Mouse (Mus musculus) liver, embryonic 16.5 days (tissue): ENCODE measurements around the gene Clstn2. TPM values are rescaled to one million over a fixed set of nuclear protein-coding genes. Genes with fewer than 3 reads are reported as not detected.

Experiments used
- ATAC-seq: fragments of 200-750 bp; cut with Nextera tagmentation; 2 replicates; pipeline ENCODE4 v1.8.0; 2017; ENCODE audit warnings: low read depth, mild to moderate bottlenecking, moderate number of reproducible peaks, moderate library complexity
- H3K27ac ChIP-seq: fragments of 300-500 bp; sonication (generic); 2 replicates; pipeline ENCODE4 v1.5.1; 2014; ENCODE audit warnings: mild to moderate bottlenecking, low read length
- H3K27me3 ChIP-seq: fragments of 300-500 bp; sonication (generic); 2 replicates; pipeline ENCODE4 v1.6.1; 2014; ENCODE audit warnings: low read depth, low read length, mixed read lengths; ENCODE audit not compliant: control insufficient read depth, insufficient read depth
- H3K36me3 ChIP-seq: fragments of 300-500 bp; sonication (generic); 2 replicates; pipeline ENCODE4 v1.6.1; 2014; ENCODE audit warnings: mild to moderate bottlenecking; ENCODE audit not compliant: control insufficient read depth, insufficient read depth
- H3K4me1 ChIP-seq: fragments of 300-500 bp; sonication (generic); 2 replicates; pipeline ENCODE4 v1.6.1; 2014; ENCODE audit warnings: low read depth, low read length, mixed read lengths; ENCODE audit not compliant: control insufficient read depth
- H3K4me2 ChIP-seq: fragments of 300-500 bp; sonication (generic); 2 replicates; pipeline ENCODE4 v1.6.1; 2014; ENCODE audit warnings: low read depth, low read length, mixed read lengths
- H3K4me3 ChIP-seq: fragments of 300-500 bp; sonication (generic); 2 replicates; pipeline ENCODE4 v1.5.1; 2014; ENCODE audit warnings: low read depth, mild to moderate bottlenecking, low read length
- H3K9ac ChIP-seq: fragments of 300-500 bp; sonication (generic); 2 replicates; pipeline ENCODE4 v1.6.1; 2014; ENCODE audit warnings: low read depth, low read length
- H3K9me3 ChIP-seq: fragments of 300-500 bp; sonication (generic); replicated peaks from 2 replicates; pipeline ENCODE4 v1.6.1; 2016; ENCODE audit warnings: low read length; ENCODE audit not compliant: control insufficient read depth
- WGBS: fragments of 180-500 bp; shearing (Covaris S2); extraction: QIAGEN DNeasy Blood & Tissue Kit; methylation state at CpG from one replicate; pipeline ENCODE4 v1.1.7; 2014; ENCODE audit not compliant: insufficient replicate concordance; 5-methylcytosine and 5-hydroxymethylcytosine counted together
- polyA plus RNA-seq: library from polyadenylated mRNA; unstranded; fragments of >200 nt; fragmentation: Nextera tagmentation; extraction: Ambion mirVana; gene quantifications from 2 replicates; pipeline ENCODE4 v1.2.1, GENCODE M21; 2015

The Clstn2 gene
- polyA plus RNA-seq, 1 experiment from 2014 or later = 0.02 TPM

GRCm38 (mm10) chr9:97486826-97487225 is 546.2 kb downstream of the Clstn2 start:
- Histone ChIP-seq H3K36me3 (no peaks in the 10 kb centered on the region), H3K27me3 (no peaks in the 10 kb centered on the region), H3K4me1 (no peaks in the 10 kb centered on the region), H3K9me3 (no peaks in the 10 kb centered on the region), H3K9ac (no peak overlapping the region), H3K27ac (no peak overlapping the region), H3K4me2 (no peak overlapping the region), H3K4me3 (no peak overlapping the region)
- WGBS = 58% methylated on average over 7 of the region's 7 CpGs
- ATAC-seq = no peak

DNA sequence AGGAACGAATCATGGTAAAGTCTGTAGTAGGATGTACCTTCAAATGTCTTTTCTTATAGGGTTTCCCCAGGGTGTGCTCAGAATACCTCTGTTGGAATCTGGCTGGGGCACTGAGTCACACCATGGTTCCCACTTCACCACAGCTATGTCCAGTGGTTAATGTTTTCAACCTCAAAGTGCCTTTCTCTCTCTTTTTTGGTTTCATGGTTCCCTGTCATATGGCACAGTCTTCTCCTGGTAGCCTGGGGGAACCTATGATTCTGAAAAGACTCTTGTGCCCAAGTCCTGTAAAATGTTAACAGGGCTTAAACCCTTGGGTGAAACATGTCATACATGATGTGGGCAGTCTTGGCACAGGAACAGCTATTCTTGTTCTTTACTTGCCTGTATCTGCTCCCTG is 551.8 kb downstream of the Clstn2 start:
- H3K9me3 ChIP-seq = no peaks in the 10 kb centered on the region

GRCm38 (mm10) chr9:97476961-97477360 is 556.0 kb downstream of the Clstn2 start:
- Histone ChIP-seq H3K9ac (no peak overlapping the region), H3K9me3 (no peaks in the 10 kb centered on the region), H3K27ac (no peak overlapping the region), H3K4me1 (no peaks in the 10 kb centered on the region), H3K4me3 (no peak overlapping the region), H3K36me3 (no peaks in the 10 kb centered on the region), H3K27me3 (no peaks in the 10 kb centered on the region), H3K4me2 (no peak overlapping the region)
- no peak for ATAC-seq
- WGBS = 46% methylated on average over 2 of the region's 2 CpGs

More for the DNA sequence above, 551.8 kb downstream of the Clstn2 start:
- no peak overlapping the region for H3K27ac ChIP-seq
- 36% methylated on average over 1 of the region's 1 CpGs for WGBS
- no peaks in the 10 kb centered on the region for H3K4me1 ChIP-seq
- no peaks in the 10 kb centered on the region for H3K36me3 ChIP-seq
- H3K9ac ChIP-seq = no peak overlapping the region
- H3K4me3 ChIP-seq = no peak overlapping the region
- H3K27me3 ChIP-seq = no peaks in the 10 kb centered on the region
- no peak for ATAC-seq
- H3K4me2 ChIP-seq = no peak overlapping the region

DNA sequence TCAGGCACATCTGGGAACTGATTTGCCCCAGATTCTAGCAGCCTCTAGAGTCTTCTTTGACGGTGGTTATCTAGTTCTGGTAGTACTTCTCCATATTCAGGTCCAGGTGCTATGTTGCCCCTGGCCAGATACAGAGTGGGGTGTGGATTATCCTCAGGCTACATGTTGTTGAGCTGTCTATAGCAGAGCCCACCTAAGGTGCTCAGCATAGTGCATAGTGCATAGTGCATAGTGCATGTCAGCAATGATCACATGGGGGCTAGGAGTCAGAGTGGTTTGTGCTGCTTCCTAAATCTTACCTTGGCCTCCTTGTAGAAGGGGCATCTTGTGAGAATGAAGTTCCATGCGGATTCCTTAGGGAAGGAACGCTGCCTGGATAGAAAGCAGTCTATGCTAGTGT is 556.5 kb downstream of the Clstn2 start:
- no peaks in the 10 kb centered on the region for H3K4me1 ChIP-seq
- 53% methylated on average over 3 of the region's 3 CpGs for WGBS
- no peak for ATAC-seq

DNA sequence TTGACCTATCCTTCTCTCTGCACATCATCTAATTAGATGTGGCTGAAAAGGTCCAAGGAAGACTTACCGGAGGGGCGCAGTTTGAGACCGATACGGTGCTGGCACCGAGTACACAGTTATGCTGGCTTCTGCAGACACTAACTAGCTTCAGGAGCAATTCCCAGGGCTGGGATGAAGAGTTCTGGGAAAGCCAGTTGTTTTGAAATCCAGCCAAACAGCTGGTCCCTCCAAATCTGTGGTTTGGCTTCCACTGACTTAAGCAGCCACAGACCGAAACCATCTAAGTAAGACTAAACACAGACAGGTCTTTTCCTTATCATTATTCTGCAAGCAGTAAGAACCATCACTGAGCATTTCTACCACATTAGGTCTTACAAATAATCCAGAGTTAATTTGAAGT is 558.1 kb downstream of the Clstn2 start:
- no peaks in the 10 kb centered on the region for H3K9me3 ChIP-seq
- no peak overlapping the region for H3K4me2 ChIP-seq
- no peak overlapping the region for H3K4me3 ChIP-seq
- no peak overlapping the region for H3K9ac ChIP-seq
- ATAC-seq = no peak
- H3K4me1 ChIP-seq = no peaks in the 10 kb centered on the region
- H3K27ac ChIP-seq = no peak overlapping the region
- H3K27me3 ChIP-seq = no peaks in the 10 kb centered on the region
- no peaks in the 10 kb centered on the region for H3K36me3 ChIP-seq
- 76% methylated on average over 6 of the region's 6 CpGs for WGBS

More for the DNA sequence above, 556.5 kb downstream of the Clstn2 start:
- Histone ChIP-seq H3K27me3 (no peaks in the 10 kb centered on the region), H3K9me3 (no peaks in the 10 kb centered on the region), H3K4me3 (no peak overlapping the region), H3K36me3 (no peaks in the 10 kb centered on the region), H3K9ac (no peak overlapping the region), H3K27ac (no peak overlapping the region), H3K4me2 (no peak overlapping the region)

GRCm38 (mm10) chr9:97471014-97471591 is 561.9 kb downstream of the Clstn2 start:
- Histone ChIP-seq H3K9me3 (no peaks in the 10 kb centered on the region), H3K4me3 (no peak overlapping the region), H3K27ac (no peak overlapping the region), H3K27me3 (no peaks in the 10 kb centered on the region), H3K36me3 (no peaks in the 10 kb centered on the region), H3K4me2 (no peak overlapping the region), H3K4me1 (no peaks in the 10 kb centered on the region), H3K9ac (no peak overlapping the region)
- ATAC-seq = no peak
- WGBS = 61% methylated on average over 7 of the region's 7 CpGs

DNA sequence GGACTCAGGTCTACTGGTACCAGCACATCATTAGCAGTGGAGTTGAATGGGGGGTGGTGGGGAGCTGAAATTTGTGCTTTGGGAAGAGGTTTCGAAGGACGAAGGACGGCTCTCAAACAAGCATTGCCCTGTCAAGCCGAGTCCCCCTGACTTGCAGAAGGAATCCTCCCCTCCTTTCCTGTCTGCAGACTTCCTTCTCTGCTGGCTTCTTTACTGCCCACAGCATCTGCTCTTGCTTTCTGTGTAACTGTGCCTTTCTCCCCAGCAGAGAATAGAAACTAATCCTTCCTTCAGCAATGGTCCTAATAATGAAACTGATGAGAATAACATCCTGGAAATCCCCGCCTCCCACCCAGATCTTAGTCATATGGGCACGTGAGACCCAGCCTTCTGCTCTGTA is 572.5 kb downstream of the Clstn2 start:
- H3K27ac ChIP-seq = no peak overlapping the region
- H3K4me1 ChIP-seq = no peaks in the 10 kb centered on the region
- no peak overlapping the region for H3K4me3 ChIP-seq
- 54% methylated on average over 6 of the region's 6 CpGs for WGBS
- no peaks in the 10 kb centered on the region for H3K36me3 ChIP-seq
- no peaks in the 10 kb centered on the region for H3K27me3 ChIP-seq
- H3K9me3 ChIP-seq = no peaks in the 10 kb centered on the region
- no peak overlapping the region for H3K4me2 ChIP-seq
- no peak overlapping the region for H3K9ac ChIP-seq
- no peak for ATAC-seq

- Histone ChIP-seq H3K4me3 (no peak overlapping the region), H3K27me3 (no peaks in the 10 kb centered on the region), H3K4me1 (no peaks in the 10 kb centered on the region), H3K36me3 (no peaks in the 10 kb centered on the region), H3K9ac (no peak overlapping the region), H3K9me3 (no peaks in the 10 kb centered on the region), H3K27ac (no peak overlapping the region), H3K4me2 (no peak overlapping the region)
- WGBS = 57% methylated on average over 4 of the region's 4 CpGs
- no peak for ATAC-seq
Measured at GRCm38 (mm10) chr9:97459745-97460144, 573.2 kb downstream of the Clstn2 start.

DNA sequence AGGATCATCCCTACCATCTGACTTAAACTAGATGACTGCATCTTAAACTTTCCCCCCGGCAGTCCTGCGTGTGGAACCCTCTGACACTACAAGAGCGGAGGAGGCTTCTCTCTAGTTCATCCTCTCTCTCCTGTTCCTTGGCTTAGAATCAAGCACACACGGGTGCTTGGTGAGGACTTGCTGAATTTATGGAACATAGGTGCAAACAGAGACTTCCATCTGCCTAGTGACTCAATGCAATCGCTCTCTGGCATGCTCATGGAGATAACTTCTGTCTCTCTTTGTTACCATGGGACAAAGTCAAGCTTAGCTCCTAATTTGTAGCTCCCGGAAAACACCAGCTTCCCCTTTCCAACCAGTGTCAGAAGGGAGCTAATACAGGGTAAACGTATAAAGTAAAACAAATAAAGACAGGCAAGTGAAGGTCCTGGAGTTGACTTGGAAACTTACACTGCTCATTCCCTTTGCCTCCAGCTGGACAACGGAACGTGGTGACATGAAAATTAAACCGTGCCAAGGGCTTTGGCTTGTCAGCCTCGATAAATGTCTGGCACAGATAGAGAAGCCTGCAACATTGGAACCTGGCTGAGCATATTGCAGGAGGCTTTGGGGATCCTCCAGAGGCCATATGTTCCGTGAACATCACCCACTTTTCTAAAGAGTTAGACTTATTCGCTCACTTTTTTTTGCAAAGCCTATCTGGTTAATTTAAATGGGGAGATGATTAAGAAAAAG is 583.5 kb downstream of the Clstn2 start:
- no peak for ATAC-seq
- Histone ChIP-seq H3K27ac (no peak overlapping the region), H3K9ac (no peak overlapping the region), H3K4me1 (no peaks in the 10 kb centered on the region), H3K4me2 (no peak overlapping the region), H3K36me3 (no peaks in the 10 kb centered on the region), H3K27me3 (no peaks in the 10 kb centered on the region), H3K4me3 (no peak overlapping the region), H3K9me3 (no peaks in the 10 kb centered on the region)
- WGBS = 58% methylated on average over 13 of the region's 13 CpGs
